Mouse (Mus musculus): ENCODE data around the gene Abhd16a.
"Not testable (repeated sequence)": the region's sequence is repeated elsewhere in the genome, so short reads cannot be mapped to it uniquely, and the experiment has no call there.

Gene Abhd16a

DNA sequence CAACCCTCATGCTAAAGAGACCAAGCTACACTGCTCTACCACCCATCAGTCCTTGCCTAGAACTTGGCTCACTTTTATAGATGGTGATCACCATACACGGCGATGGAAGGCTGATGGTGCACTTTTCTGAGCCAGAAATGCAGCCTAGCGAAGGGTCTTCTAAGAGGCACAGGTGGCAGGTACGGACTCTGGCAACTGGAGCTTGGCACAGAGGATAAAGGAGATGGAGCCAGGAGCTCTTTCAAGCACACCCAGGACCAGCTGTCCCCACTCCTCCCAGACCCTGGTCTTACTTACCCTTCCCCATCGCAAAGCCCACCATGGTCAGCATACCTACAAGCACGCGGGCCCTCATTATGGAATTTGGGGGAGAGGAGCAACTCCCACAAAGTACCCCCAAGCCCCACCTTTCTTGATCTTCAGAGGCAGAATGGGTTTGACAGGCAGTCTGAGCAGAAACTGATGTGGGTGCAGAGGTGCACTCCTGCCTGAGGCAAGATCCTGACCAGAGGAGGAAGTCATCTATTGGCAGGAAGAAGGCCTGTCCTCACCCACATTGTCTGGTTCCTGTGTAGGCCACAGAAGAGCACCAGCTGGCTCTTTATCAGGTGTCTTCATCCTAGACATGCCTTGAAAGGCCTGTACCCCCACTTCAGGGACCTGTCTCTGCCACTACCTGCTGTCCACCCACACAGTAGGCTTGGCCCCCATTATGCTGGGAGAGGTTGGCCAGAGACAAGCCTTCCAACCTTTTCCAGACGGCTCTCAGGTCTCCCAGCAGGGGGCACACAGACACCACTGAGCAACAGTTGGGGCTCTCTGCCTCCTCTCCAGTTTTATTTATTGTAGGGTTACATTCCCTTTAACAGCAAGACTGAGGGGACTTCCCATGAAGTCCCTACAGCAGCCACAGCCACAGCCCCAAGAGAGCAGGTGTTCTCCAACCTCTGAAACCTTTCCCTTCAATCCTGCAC is 26.3 kb downstream of the Abhd16a start, which contains the start of gene Ly6g5b:
Ly6g5b (minus strand) TSS at position 383 of the 974 bp plus-strand sequence.
- DNase-seq (ENCODE audit: low read depth, low spot score) = no peak

GRCm38 (mm10) chr17:35120745-35121142 is 31.7 kb downstream of the Abhd16a start:
- no peak for DNase-seq (ENCODE audit: low read depth, low spot score)

GRCm38 (mm10) chr17:35121143-35121799 is 32.2 kb downstream of the Abhd16a start, which contains the start of gene Gpank1:
TSS of gene Gpank1 (plus strand) at chr17:35121455.
- peak; percentile 99 for DNase-seq (ENCODE audit: low read depth, low spot score)

DNA sequence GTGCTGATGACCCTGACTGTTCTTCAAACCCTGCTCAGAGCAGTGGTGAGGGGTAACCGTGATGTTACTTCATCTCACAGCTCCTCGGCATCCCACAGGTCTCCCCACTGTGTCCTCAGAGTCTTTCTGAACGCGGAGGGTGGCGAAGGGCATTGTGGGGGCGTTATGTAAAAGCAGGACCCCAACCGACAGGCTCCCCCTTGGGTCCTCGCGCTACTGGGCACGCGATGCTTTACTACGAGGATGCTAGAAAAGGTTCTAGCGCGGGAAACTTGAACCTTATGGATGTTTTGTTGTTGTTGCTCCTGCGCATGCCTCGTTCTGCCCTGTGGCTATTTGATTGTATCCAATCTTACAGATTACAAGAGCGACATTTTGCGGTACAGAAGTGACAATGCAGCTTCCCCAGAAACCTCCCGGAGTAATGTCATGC is 32.8 kb downstream of the Abhd16a start, which contains the start of gene Csnk2b:
Csnk2b (minus strand) TSS at position 183 of the 433 bp plus-strand sequence.
- DNase-seq (ENCODE audit: low read depth, low spot score) = peak; percentile 71

DNA sequence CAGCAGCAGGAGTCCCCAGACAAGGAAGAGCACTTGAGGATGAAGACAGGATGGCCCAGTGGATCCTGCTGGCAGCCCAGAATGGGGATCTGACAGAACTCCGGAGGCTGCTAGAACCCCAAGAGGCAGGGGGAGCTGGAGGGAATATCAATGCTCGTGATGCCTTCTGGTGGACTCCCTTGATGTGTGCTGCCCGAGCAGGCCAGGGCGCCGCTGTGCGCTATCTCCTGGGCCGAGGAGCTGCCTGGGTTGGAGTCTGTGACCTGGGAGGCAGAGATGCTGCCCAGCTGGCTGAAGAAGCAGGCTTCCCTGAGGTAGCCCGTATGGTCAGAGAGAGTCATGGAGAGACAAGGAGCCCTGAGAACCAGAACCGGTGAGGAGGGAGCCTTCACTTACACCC is 34.2 kb downstream of the Abhd16a start:
- not testable (repeated sequence) for DNase-seq (ENCODE audit: low read depth, low spot score)

DNA sequence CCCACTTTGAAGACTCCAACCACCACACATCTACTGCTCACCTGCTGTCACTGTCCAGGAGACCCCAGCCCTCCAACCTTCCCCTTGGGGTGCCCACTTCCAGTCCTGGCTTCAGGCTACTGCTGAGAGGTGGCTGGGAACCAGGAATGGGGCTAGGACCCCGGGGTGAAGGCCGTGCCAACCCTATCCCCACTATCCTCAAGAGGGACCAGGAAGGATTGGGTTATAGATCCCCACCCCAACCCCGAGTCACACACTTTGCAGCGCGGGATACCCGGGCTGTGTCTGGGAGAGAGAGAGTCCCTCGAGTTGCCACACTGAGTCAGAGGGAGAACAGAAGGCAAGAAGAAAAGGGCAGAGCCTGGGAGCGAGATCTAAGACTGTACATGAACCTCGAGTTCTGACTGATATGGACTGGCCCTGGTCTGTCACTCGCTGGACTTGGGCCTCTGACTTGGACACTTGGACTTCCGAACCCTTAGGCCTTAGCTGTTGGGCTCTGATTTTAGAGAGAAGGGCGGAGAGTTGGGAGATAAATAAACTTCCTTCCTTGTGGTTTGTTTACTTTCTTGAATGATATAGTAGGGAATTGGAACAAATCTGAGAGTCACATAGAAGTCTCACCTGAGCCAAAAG is 35.3 kb downstream of the Abhd16a start:
- DNase-seq (ENCODE audit: low read depth, low spot score) = not testable (repeated sequence)

DNA sequence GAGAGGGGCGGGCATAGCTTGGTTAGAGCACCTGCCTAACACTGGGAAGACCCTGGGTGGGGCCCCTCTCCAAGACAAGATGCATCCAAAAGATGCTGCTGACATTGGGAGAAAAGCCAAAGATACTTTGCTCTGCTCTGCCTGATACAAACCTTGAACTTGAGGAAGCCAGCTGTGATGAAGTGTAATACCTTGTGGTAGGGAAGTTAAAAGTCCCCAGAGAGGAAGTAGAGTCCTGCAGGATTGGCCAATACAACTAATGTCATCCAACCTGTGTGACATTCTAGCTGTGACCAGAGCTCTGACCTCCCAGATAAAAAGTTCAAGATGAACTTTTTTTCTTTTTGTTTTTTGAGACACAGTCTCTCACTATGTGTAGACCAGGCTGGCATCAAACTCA is 36.0 kb downstream of the Abhd16a start:
- no peak for DNase-seq (ENCODE audit: low read depth, low spot score)

- no peak for DNase-seq (ENCODE audit: low read depth, low spot score)
Measured at GRCm38 (mm10) chr17:35125578-35125977, 36.5 kb downstream of the Abhd16a start.

GRCm38 (mm10) chr17:35126206-35126611 is 37.1 kb downstream of the Abhd16a start, which contains the start of gene D17H6S53E:
TSS of gene D17H6S53E (plus strand) at chr17:35126373.
- peak; percentile 72 for DNase-seq (ENCODE audit: low read depth, low spot score)

DNA sequence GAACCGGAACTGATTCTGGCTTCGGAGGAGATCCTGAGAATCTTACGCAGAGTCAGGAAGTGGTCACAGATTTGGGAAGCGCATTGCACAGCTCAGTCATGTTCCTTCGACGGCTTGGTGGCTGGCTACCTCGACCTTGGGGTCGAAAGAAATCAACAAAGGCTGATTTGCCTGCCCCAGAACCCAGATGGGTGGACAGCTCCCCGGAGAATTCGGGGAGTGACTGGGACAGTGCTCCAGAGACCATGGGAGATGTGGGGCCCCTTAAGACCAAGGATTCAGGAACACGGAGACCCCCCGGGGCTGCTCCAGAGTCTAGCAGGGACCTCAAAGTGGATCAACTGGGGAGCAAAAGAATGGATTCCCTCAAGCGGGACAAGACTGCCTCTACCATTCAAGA is 38.0 kb downstream of the Abhd16a start:
- DNase-seq (ENCODE audit: low read depth, low spot score) = no peak

DNA sequence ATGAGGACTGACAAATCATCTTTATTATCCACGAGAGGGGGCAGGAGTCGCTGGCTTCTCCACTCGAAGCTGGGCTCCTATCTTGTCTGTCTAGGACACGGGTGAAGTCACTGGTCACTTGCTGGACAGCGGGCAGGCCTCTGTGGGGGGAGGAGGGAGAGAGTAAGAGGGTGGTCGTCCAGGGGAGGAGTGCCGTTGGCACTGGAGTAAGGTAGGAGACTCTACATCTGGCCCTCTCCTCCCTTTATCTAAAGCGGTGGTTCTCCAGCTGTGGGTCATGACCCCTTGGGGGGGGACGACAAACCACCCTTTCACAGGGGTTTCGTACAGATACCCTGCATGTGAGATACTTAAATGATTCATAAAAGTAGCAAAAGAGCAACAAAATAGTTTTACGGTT is 39.9 kb downstream of the Abhd16a start:
- no peak for DNase-seq (ENCODE audit: low read depth, low spot score)

DNA sequence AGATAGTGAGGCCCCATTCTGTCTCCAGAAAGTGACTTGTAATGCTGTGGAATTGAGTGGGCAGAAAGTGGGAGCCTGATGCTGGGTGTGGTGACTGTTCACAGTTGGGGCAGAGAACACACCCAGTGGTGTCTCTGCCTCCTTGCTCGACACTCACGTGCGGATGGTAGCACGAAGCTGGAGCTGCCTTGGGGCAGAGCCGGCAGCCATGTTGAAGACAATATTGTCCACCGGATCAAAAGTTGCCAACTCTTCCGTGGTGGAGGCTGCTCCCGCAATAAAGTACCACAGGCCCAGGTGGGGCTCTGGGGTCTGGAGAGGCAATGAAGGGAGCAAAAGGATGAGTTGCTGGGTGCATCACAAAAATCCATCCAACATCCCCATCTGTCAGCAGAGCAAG is 42.0 kb downstream of the Abhd16a start:
- no peak for DNase-seq (ENCODE audit: low read depth, low spot score)

DNA sequence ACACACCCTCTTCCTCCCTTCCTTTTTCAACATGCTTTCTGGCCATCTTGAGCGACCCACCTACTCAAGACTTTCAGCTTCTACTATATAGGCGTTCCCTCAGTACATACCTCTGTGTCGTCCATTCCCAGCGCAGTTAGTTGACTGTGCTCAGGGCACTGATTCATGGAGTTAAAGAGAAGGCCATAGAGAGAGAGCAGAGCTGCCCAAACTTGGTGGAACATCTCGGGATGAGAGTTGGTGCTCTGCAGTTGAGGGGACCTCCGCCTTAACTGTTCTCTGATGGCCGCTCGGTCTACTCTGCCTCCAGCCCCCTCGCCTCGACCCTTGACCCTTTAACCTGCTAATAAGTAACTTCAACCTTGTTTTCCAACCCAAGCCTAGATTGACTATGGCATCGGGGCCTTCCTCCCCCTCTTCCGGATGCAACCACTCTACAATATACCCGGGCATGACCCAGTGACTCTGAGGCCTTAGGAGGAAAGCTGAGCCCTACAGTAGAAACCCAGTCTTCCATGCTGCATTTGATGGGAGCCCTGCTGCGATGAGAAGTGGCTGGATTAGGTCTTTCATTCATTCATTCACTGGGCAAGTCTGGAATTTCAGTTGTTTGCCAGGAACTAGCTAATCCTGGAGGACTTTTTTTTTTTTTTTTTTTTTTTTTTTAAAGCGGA is 42.6 kb downstream of the Abhd16a start, which contains the start of gene Apom:
Apom (minus strand) TSS at position 551 of the 674 bp plus-strand sequence.
- DNase-seq (ENCODE audit: low read depth, low spot score) = no peak

GRCm38 (mm10) chr17:35132174-35132560 is 43.1 kb downstream of the Abhd16a start:
- DNase-seq (ENCODE audit: low read depth, low spot score) = no peak

DNA sequence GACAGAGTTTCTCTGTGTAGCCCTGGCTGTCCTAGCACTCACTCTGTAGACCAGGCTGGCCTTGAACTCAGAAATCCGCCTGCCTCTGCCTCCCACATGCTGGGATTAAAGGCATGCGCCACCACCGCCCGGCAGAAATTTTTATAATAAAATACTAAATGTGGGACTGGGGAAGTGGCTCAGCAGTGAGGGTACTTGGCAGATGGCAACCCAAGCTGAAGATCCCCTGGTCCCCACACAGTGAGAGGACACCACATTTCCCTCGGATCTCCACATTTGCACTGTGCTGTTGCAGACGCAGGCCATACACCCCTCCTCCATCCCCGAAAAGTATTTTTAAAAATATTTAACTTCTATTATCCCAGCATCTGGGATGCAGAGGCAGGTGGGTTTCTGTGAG is 44.5 kb downstream of the Abhd16a start:
- DNase-seq (ENCODE audit: low read depth, low spot score) = no peak

DNA sequence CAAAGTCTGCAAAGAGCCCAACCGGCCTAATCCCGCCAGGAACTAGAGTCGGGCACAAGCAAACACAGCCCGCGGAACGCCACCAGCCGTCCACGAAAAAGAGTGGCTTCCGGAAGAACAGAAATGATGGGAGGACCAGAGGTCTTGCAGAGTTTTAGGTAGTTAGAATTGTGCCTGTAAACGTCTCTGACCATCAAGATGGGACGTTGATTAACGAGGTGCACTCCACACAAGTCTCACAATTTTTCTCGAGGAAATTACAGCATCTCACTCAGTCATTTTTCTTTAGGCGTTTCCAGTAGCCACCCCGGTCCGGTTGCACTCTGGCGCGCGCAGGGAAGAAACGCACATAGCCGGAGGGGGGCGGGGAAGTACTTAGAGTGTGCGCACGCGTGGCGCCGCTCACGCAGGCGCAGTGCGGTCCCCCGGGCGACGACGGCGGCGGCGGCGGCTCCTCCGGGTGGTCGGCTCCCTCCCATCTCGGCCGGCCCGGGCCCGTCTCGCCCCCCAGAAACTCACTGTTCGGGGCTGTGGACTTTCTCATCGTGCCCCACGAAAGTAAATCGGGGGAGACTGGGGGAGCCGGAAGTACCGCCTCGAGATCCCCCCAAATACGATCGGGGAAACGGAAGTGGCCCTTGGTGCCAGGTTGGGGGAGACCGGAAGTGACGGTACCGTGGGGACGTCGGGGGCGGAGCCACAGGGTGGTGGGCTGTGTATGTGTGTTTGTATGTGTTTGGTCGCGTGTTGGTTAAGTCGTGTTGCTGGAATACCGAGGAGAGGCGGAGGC is 45.9 kb downstream of the Abhd16a start, which contains the start of gene Bag6:
Bag6 (plus strand) TSS at position 378 of the 790 bp plus-strand sequence.
- peak; percentile 96 for DNase-seq (ENCODE audit: low read depth, low spot score)

GRCm38 (mm10) chr17:35135591-35136320 is 46.7 kb downstream of the Abhd16a start:
- peak; percentile 83 for DNase-seq (ENCODE audit: low read depth, low spot score)

DNA sequence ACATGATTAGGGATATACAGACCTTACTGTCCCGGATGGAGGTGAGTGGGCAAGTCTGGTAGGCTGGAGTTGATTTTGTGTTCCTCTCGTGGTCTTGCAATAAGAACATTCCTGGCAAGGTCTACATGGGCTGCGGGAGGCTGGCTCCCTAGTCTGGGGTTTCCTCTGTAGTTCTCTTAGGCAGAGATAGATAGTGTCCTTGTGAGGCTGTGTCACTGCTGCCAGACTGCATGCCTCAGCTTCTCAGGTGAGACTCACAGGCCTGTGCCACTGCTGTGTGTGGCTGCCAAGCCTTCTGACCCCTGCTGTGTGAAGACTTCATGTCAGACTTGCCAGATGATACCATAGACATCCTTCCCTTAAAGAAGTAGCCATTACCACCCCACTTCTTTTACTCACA is 50.2 kb downstream of the Abhd16a start:
- no peak for DNase-seq (ENCODE audit: low read depth, low spot score)

- no peak for DNase-seq (ENCODE audit: low read depth, low spot score)
Measured at GRCm38 (mm10) chr17:35140490-35140996, 51.5 kb downstream of the Abhd16a start.
